ENCODE assay signal across 13 mouse cellular contexts in genomic region chr17:33802221-33802620, GRCm38 (mm10). TPM values are rescaled to one million over a fixed set of nuclear protein-coding genes. Genes with fewer than 3 reads are reported as not detected.
DNase-seq lines count a peak whose midpoint lies in the region; ATAC-seq and TF ChIP-seq lines count a peak whose summit lies in the region.
"Had no signal": no experiment of that assay in that cellular context is flagged by ENCODE, and none has a peak within 500 bp of the region (broad histone marks: within the 10 kb centered on the region; RNA-seq: fewer than 3 reads in every experiment).

No protein-coding gene starts in this region.

- H3K27me3 ChIP-seq in liver, embryonic 14.5 days (ENCODE audit: control insufficient read depth, insufficient read depth, low read length): no peaks in the 10 kb centered on the region
- no peaks in the 10 kb centered on the region for H3K27me3 ChIP-seq in liver, embryonic 12.5 days (replicated peaks)
- H3K27me3 ChIP-seq: hindbrain, embryonic 15.5 days; liver, embryonic 15.5 days; midbrain, embryonic 15.5 days had no signal

- H3K9ac ChIP-seq in liver, embryonic 14.5 days (replicated peaks): no peak overlapping the region
- no peak overlapping the region for H3K9ac ChIP-seq in liver, embryonic 12.5 days
- H3K9ac ChIP-seq: forebrain, embryonic 13.5 days; hindbrain, embryonic 15.5 days; liver, embryonic 15.5 days; midbrain, embryonic 15.5 days had no signal

- TF ChIP-seq CTCF in liver, embryonic 14.5 days (IDR thresholded peaks at IDR 0.05; ENCODE audit: low read depth): peak; percentile 60

- H3K4me1 ChIP-seq in liver, embryonic 14.5 days (replicated peaks; ENCODE audit: control insufficient read depth in 2 of 2, insufficient read depth in 2 of 2, low read length in 1 of 2): peaks cover 0 to 4% of the 10 kb centered on the region in 2 experiments; a peak in 1 of 4 replicates
- peaks cover 8% of the 10 kb centered on the region for H3K4me1 ChIP-seq in liver, embryonic 12.5 days
- H3K4me1 ChIP-seq: forebrain, embryonic 13.5 days; hindbrain, embryonic 15.5 days; midbrain, embryonic 15.5 days had no signal

- no peak for ATAC-seq in liver, embryonic 14.5 days (ENCODE audit: insufficient read depth)
- ATAC-seq in liver, embryonic 12.5 days: no peak
- ATAC-seq: forebrain, embryonic 13.5 days; midbrain, embryonic 15.5 days had no signal

- no peak overlapping the region for H3K4me3 ChIP-seq in liver, embryonic 14.5 days (ENCODE audit: insufficient read depth in 1 of 2, low read depth in 2 of 2, low read length in 2 of 2)
- H3K4me3 ChIP-seq in liver, embryonic 12.5 days: no peak overlapping the region
- H3K4me3 ChIP-seq: forebrain, embryonic 13.5 days; hindbrain, embryonic 15.5 days; liver, embryonic 15.5 days; midbrain, embryonic 15.5 days had no signal

- no peaks in the 10 kb centered on the region for H3K36me3 ChIP-seq in liver, embryonic 14.5 days (replicated peaks; ENCODE audit: control insufficient read depth, insufficient read depth, low read depth)
- H3K36me3 ChIP-seq in liver, embryonic 12.5 days: no peaks in the 10 kb centered on the region
- H3K36me3 ChIP-seq: hindbrain, embryonic 15.5 days; liver, embryonic 15.5 days; midbrain, embryonic 15.5 days had no signal

- H3K4me2 ChIP-seq in liver, embryonic 14.5 days (ENCODE audit: low read depth): no peak overlapping the region
- no peak overlapping the region for H3K4me2 ChIP-seq in liver, embryonic 12.5 days
- H3K4me2 ChIP-seq: forebrain, embryonic 13.5 days; hindbrain, embryonic 15.5 days; liver, embryonic 15.5 days; midbrain, embryonic 15.5 days had no signal

- no peak overlapping the region for H3K27ac ChIP-seq in liver, embryonic 14.5 days
- H3K27ac ChIP-seq in liver, embryonic 12.5 days: no peak overlapping the region
- H3K27ac ChIP-seq: forebrain, embryonic 13.5 days; hindbrain, embryonic 15.5 days; liver, embryonic 15.5 days; midbrain, embryonic 15.5 days had no signal

- TF ChIP-seq EP300 in liver, embryonic 14.5 days (IDR thresholded peaks at IDR 0.05; ENCODE audit: low read depth): no peak

- peak; percentile 70 for DNase-seq in embryo, embryonic 10.5 days (ENCODE audit: low spot score)
- no peak for DNase-seq in embryo, embryonic 9.5 days (ENCODE audit: extremely low spot score)
- DNase-seq in liver, embryonic 14.5 days (ENCODE audit: low read depth in 3 of 3, low spot score in 3 of 3): no peak
- peak; percentile 56 for DNase-seq in NIH3T3 (ENCODE audit: low read depth)
- DNase-seq in naive thymus-derived CD4-positive, alpha-beta T cell, adult 2 months (ENCODE audit: low read depth): peak; percentile 65
- DNase-seq in adrenal gland, postnatal 36 days: no peak
- no peak for DNase-seq in layer of hippocampus, adult 8-10 months (ENCODE audit: low spot score in 2 of 2)
- DNase-seq: cerebellum, postnatal 25 days had no signal

- WGBS in liver, embryonic 14.5 days (ENCODE audit: insufficient replicate concordance): 4% methylated on average over 2 of the region's 2 CpGs
- 4% methylated on average over 2 of the region's 2 CpGs for WGBS in liver, embryonic 12.5 days (ENCODE audit: insufficient replicate concordance)

- H3K9me3 ChIP-seq in liver, embryonic 14.5 days (ENCODE audit: control insufficient read depth, low read length): no peaks in the 10 kb centered on the region
- H3K9me3 ChIP-seq in liver, embryonic 12.5 days (replicated peaks): no peaks in the 10 kb centered on the region
- H3K9me3 ChIP-seq: forebrain, embryonic 13.5 days; hindbrain, embryonic 15.5 days; liver, embryonic 15.5 days; midbrain, embryonic 15.5 days had no signal

RNA-seq across cellular contexts. Expression of gene Kank3, which starts 8.1 kb away (rescaled TPM):
- 7.1 and 7.6 TPM in 2 replicates for polyA plus RNA-seq in liver, embryonic 14.5 days (2012; rRNA removed)
- polyA plus RNA-seq in liver, embryonic 14.5 days (2014; fragmentation: Nextera tagmentation; extraction: Ambion mirVana): 7.3 and 7.7 TPM in 2 replicates
- polyA plus RNA-seq in liver, embryonic 12.5 days (2016; fragmentation: Nextera tagmentation; extraction: Ambion mirVana): 12.6 and 13.2 TPM in 2 replicates
- 10 to 100 TPM; 72.2 to 90.5 TPM for total RNA-seq in adrenal gland, postnatal 36 days (2021)
- total RNA-seq in layer of hippocampus, adult 8-10 months (2022): 10 to 100 TPM; 26.9 to 41.2 (median 31.4) TPM

RNA-seq across cellular contexts. Expression of gene Angptl4, which starts 20.6 kb away (rescaled TPM):
- 6.1 and 6.3 TPM in 2 replicates for polyA plus RNA-seq in liver, embryonic 14.5 days (2012; rRNA removed)
- polyA plus RNA-seq in liver, embryonic 14.5 days (2014; fragmentation: Nextera tagmentation; extraction: Ambion mirVana): 12.8 and 15.2 TPM in 2 replicates
- 17.3 and 21.0 TPM in 2 replicates for polyA plus RNA-seq in liver, embryonic 12.5 days (2016; fragmentation: Nextera tagmentation; extraction: Ambion mirVana)
- 100 to 1,000 TPM in 1 of 2 experiments, 10 to 100 TPM in 1; 62.7 to 110 TPM for total RNA-seq in adrenal gland, postnatal 36 days (2021)
- total RNA-seq in layer of hippocampus, adult 8-10 months (2022): 1 to 10 TPM; 1.7 to 3.0 (median 2.2) TPM

RNA-seq across cellular contexts. Expression of gene Rps28, which starts 22.1 kb away (rescaled TPM):
- 593 and 901 TPM in 2 replicates for polyA plus RNA-seq in liver, embryonic 14.5 days (2012; rRNA removed)
- polyA plus RNA-seq in liver, embryonic 14.5 days (2014; fragmentation: Nextera tagmentation; extraction: Ambion mirVana): 693 and 702 TPM in 2 replicates
- 689 and 715 TPM in 2 replicates for polyA plus RNA-seq in liver, embryonic 12.5 days (2016; fragmentation: Nextera tagmentation; extraction: Ambion mirVana)
- 1,000 to 10,000 TPM; 1,486 to 1,511 TPM for total RNA-seq in adrenal gland, postnatal 36 days (2021)
- total RNA-seq in layer of hippocampus, adult 8-10 months (2022): 100 to 1,000 TPM; 686 to 890 (median 782) TPM

RNA-seq across cellular contexts. Expression of gene Ndufa7, which starts 22.2 kb away (rescaled TPM):
- 146 and 149 TPM in 2 replicates for polyA plus RNA-seq in liver, embryonic 14.5 days (2012; rRNA removed)
- 271 and 282 TPM in 2 replicates for polyA plus RNA-seq in liver, embryonic 14.5 days (2014; fragmentation: Nextera tagmentation; extraction: Ambion mirVana)
- 296 and 311 TPM in 2 replicates for polyA plus RNA-seq in liver, embryonic 12.5 days (2016; fragmentation: Nextera tagmentation; extraction: Ambion mirVana)
- total RNA-seq in adrenal gland, postnatal 36 days (2021): 100 to 1,000 TPM; 432 to 487 TPM
- total RNA-seq in layer of hippocampus, adult 8-10 months (2022): 100 to 1,000 TPM; 196 to 215 (median 203) TPM

RNA-seq across cellular contexts. Expression of gene Cd320, which starts 40.7 kb away (rescaled TPM):
- 5.2 and 6.7 TPM in 2 replicates for polyA plus RNA-seq in liver, embryonic 14.5 days (2012; rRNA removed)
- 16.1 and 16.9 TPM in 2 replicates for polyA plus RNA-seq in liver, embryonic 14.5 days (2014; fragmentation: Nextera tagmentation; extraction: Ambion mirVana)
- polyA plus RNA-seq in liver, embryonic 12.5 days (2016; fragmentation: Nextera tagmentation; extraction: Ambion mirVana): 22.2 and 24.1 TPM in 2 replicates
- total RNA-seq in adrenal gland, postnatal 36 days (2021): 10 to 100 TPM; 30.8 to 47.3 TPM
- 10 to 100 TPM; 22.8 to 26.0 (median 25.1) TPM for total RNA-seq in layer of hippocampus, adult 8-10 months (2022)

Comparison
In these comparisons a context has a peak if more than half of its experiments do, and no peak if none do; other contexts are left out.
1. DNase-seq: peak in embryo, embryonic 10.5 days (single experiment), NIH3T3 (single experiment) and naive thymus-derived CD4-positive, alpha-beta T cell, adult 2 months (single experiment); none in embryo, embryonic 9.5 days (single experiment), liver, embryonic 14.5 days (0 of 3), adrenal gland, postnatal 36 days (0 of 2) and layer of hippocampus, adult 8-10 months (0 of 2).
2. RNA of gene Angptl4, which starts 20.6 kb away (total RNA-seq): 62.7 to 110 TPM in adrenal gland, postnatal 36 days; 1.7 to 3.0 TPM in layer of hippocampus, adult 8-10 months; every median in the first group is over 10 times any median in the second.